Mouse (Mus musculus) Patski (cell line): ENCODE measurements around the gene Apela. TPM values are rescaled to one million over a fixed set of nuclear protein-coding genes. Genes with fewer than 3 reads are reported as not detected.

Experiments used
- ATAC-seq: fragments of 100-300 bp; one replicate; pipeline ENCODE4 v1.8.0; 2021
- CTCF ChIA-PET: fragments of 350-600 bp; sonication (Branson Sonifier 250); formaldehyde crosslinking; loops from one replicate; lab custom pipeline; 2022; ENCODE audit warnings: inconsistent platforms; lab: Charles Lee
- POLR2A ChIA-PET: fragments of 350-600 bp; sonication (Branson Sonifier 250); formaldehyde crosslinking; loops from one replicate; lab custom pipeline; 2022; ENCODE audit warnings: antibody characterized with exemption, inconsistent platforms; lab: Charles Lee
- DNase-seq: peaks from one replicate; pipeline ENCODE4 v3.0.0-alpha.2; 2011; ENCODE audit warnings: low read depth, low spot score
- H3K27me3 ChIP-seq: fragments of 371-371 bp; one replicate; pipeline ENCODE4 v1.5.1; 2021
- CTCF ChIP-seq: fragments of 100-300 bp; IDR thresholded peaks from one replicate; pipeline ENCODE4 v1.5.1; 2021
- in situ Hi-C: fragments of 300-500 bp; cut with MboI; formaldehyde crosslinking; loops from 3 replicates; pipeline ENCODE4 v1.11.1; 2018; ENCODE audit warnings: low pct_unique_long_range_greater_than_20kb, mixed read lengths
- polyA plus RNA-seq: library from polyadenylated mRNA; unstranded; gene quantifications from one replicate; pipeline ENCODE4 v1.2.3, GENCODE M21; 2021

Apela gene
- 59.2 TPM for polyA plus RNA-seq

DNA sequence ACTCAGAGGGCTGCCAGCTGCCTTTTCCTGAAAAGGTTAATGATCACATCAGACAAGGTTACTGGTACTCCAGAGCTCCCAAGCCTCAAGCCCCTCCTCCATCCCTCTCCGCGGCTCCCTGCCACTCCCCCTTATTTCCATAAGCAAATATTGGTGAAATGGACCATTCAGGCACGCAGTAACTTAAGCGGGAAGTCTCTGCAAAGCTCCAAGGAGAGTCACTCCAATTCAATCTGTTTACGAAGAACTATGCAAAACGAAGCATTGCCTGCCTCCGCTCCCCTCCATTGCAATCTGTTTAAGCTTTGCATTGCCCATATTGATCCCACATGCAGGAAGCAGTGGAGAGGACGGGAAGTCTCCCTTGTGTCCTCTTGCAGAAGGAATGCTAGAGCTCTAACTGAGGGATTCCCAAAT, at the start of gene Apela:
Apela (minus strand) TSS at position 220 of the 417 bp plus-strand sequence.
- ChIA-PET CTCF (interaction anchor here (0.9 kb wide), 1 partner anchor 310 kb away, joined by 3 read pairs; no protein-coding TSS in a partner anchor), POLR2A (no interaction called here)
- H3K27me3 ChIP-seq: no peaks in the 10 kb centered on the region
- in situ Hi-C loops: no loop called here
- ATAC-seq (peak; percentile 67), DNase-seq (no peak)
- no peak for TF ChIP-seq CTCF

DNA sequence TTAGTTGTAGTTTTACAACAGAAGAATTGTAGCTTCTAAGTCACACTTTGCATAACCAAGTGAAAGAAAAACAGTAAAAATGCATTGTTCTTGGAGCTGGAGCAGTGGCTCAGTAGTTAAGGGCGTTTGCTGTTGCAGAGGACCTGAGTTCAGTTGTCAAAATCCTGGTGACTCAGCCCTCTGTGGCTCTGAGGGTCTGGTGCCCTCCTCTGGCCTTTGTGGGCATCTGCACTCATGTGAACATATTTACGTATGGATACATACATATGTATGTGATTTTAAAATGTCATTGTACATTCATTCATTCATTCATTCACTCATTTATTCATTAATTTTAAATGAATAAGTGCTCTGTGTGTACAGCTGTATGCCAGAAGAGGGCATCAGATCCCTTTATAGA, 48.5 kb upstream of the Apela start:
- TF ChIP-seq CTCF: peak; percentile 62
- POLR2A ChIA-PET: no interaction called here
- ATAC-seq (no peak), DNase-seq (no peak)
- in situ Hi-C loops: no loop called here
- CTCF ChIA-PET: interaction anchor here (0.9 kb wide), 1 partner anchor 22 kb away, joined by 3 read pairs; no protein-coding TSS in a partner anchor
- no peaks in the 10 kb centered on the region for H3K27me3 ChIP-seq

GRCm38 (mm10) chr8:65080731-65081130, 43.6 kb upstream of the Apela start:
- in situ Hi-C loops: no loop called here
- ChIA-PET POLR2A (no interaction called here), CTCF (no interaction called here)
- DNase-seq (no peak), ATAC-seq (no peak)
- TF ChIP-seq CTCF: no peak
- H3K27me3 ChIP-seq: no peaks in the 10 kb centered on the region

DNA sequence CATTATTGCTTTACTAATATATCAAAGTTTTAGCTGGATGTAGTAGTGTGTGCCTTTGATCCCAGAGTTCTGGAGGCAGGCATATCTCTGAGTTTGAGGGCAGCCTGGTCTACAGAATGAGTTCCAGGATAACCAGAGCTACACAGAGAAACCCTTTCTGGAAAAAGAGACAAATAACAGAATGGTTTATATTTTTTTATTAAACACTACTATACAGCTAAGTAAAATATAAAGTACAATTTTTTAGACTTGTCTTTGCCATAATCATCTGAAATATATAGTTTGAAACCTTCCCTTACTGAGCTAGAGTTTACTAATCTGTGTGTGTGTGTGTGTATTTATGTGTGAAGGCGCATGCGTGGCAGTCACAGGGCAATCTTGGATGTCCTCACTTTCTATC, 37.6 kb upstream of the Apela start, which contains the start of gene Gm10663:
Gm10663 (plus strand) TSS at position 301 of the 400 bp plus-strand sequence.
- no peak for TF ChIP-seq CTCF
- no peaks in the 10 kb centered on the region for H3K27me3 ChIP-seq
- in situ Hi-C loops: no loop called here
- ChIA-PET CTCF (interaction anchor here (1.3 kb wide), 1 partner anchor 10 kb away, joined by 3 read pairs; no protein-coding TSS in a partner anchor), POLR2A (no interaction called here)
- no peak for DNase-seq
- no peak for ATAC-seq

DNA sequence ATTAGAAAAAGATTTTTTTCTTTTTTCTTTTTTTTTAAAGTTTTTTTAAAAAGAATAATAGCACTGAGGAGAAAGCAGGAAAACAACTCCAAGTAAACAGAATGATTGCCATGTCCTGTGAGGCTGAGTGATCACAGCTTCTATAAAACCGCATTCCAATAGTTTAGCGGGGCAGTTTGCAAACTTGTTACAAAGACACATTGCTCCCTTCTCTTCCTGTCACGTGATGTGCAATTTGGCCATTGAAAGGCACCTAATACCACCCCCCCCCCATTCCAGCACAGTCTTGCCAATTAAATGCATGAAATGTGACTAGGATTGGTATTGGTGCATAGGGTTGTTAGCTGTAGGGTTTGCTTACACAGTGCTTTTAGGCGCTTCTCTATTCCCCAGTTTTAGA, 33.9 kb upstream of the Apela start:
- POLR2A ChIA-PET: no interaction called here
- no peak for TF ChIP-seq CTCF
- CTCF ChIA-PET: no interaction called here

GRCm38 (mm10) chr8:65068473-65068819, 31.3 kb upstream of the Apela start:
- in situ Hi-C loops: no loop called here
- TF ChIP-seq CTCF: no peak
- ChIA-PET POLR2A (interaction anchor here (0.6 kb wide), 1 partner anchor 17 kb away, joined by 3 read pairs; no protein-coding TSS in a partner anchor), CTCF (interaction anchor here (1.1 to 1.5 kb wide), 2 partner anchors 9 to 85 kb away, joined by 3 read pairs; no protein-coding TSS in a partner anchor)
- ATAC-seq (no peak), DNase-seq (no peak)
- no peaks in the 10 kb centered on the region for H3K27me3 ChIP-seq

More for the DNA sequence above, 33.9 kb upstream of the Apela start:
- no peak for ATAC-seq
- DNase-seq: no peak
- no peaks in the 10 kb centered on the region for H3K27me3 ChIP-seq
- in situ Hi-C loops: no loop called here

DNA sequence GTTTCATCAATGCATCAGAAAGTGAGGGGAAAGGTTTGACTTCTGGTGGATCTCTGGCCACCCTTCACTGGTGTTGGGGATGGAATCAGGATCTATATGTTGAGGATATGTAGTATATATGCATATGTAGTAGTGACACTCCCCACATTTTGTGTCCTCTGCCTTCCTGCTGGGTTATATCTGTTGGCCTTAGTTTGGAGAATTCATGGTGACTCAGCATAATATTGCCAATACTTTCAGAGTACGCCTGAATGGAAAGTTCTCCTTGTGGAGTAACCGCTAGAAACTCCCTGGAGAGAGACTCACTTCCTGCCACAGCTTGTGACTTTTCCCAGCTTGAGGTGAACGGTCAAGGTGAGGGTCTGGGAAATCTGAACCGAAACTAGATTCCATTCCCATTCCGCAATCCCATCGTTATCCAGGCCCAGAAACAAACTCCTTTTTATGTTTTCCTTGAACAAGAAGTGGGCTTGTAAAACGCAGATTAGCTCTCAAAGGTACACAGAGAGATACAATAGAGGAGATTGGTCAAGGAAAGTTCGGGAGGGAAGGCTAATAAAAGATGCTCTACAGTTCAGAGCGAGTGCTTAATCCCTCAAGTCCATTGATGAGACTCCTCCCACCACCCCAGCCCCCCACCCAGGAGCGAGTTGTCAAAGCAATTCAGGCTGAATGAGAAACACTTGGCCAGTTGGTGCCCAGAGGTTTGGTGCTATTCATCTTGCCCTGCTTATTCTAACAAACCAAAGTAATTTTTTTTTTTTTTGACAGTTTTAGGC, 30.7 kb upstream of the Apela start:
- TF ChIP-seq CTCF: no peak
- no peaks in the 10 kb centered on the region for H3K27me3 ChIP-seq
- no peak for DNase-seq
- ATAC-seq: no peak
- ChIA-PET POLR2A (interaction anchor here (0.5 to 0.6 kb wide), 2 partner anchors 16 to 452 kb away, joined by 3 to 7 read pairs; no protein-coding TSS in a partner anchor), CTCF (interaction anchor here (1.1 to 1.5 kb wide), 3 partner anchors 10 to 85 kb away, joined by 3 read pairs; no protein-coding TSS in a partner anchor)
- in situ Hi-C loops: no loop called here

- in situ Hi-C loops: no loop called here
- ChIA-PET POLR2A (no interaction called here), CTCF (interaction anchor here (0.8 to 1.5 kb wide), 3 partner anchors 11 to 41 kb away, joined by 3 to 5 read pairs (median 3); no protein-coding TSS in a partner anchor)
- ATAC-seq (no peak), DNase-seq (no peak)
- H3K27me3 ChIP-seq: no peaks in the 10 kb centered on the region
- TF ChIP-seq CTCF: no peak
Measured at GRCm38 (mm10) chr8:65067031-65067430, 29.9 kb upstream of the Apela start.

DNA sequence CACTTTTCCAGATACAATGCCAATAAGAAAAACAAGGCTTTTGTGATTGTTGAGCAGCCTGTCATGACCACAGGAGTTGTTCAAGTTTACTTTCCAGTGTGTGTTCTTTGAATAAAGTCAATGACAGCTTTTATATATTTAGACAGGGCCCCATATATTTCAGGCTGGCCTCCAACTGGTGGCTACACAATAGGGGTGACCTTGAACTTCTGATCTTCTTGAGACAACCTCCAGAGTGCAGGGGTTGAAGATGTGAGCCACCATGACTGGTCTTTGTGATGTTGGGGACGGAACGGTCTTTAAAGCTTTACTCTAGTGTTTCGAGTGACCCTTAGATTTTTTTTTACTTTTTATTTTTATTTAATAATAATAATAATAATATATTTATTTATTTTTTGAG, 28.5 kb upstream of the Apela start:
- ChIA-PET POLR2A (interaction anchor here (0.6 kb wide), 1 partner anchor 38 kb away, joined by 5 read pairs; no protein-coding TSS in a partner anchor), CTCF (interaction anchor here (1.2 kb wide), 1 partner anchor 23 kb away, joined by 4 read pairs; no protein-coding TSS in a partner anchor)
- no peak for TF ChIP-seq CTCF
- in situ Hi-C loops: no loop called here
- no peak for DNase-seq
- ATAC-seq: no peak
- no peaks in the 10 kb centered on the region for H3K27me3 ChIP-seq

GRCm38 (mm10) chr8:65064071-65064470, 26.9 kb upstream of the Apela start:
- H3K27me3 ChIP-seq: no peaks in the 10 kb centered on the region
- ChIA-PET CTCF (interaction anchor here (0.6 to 2.1 kb wide), 5 partner anchors 11 to 40 kb away, joined by 3 to 6 read pairs (median 4); no protein-coding TSS in a partner anchor), POLR2A (no interaction called here)
- no peak for ATAC-seq
- TF ChIP-seq CTCF: no peak
- no peak for DNase-seq
- in situ Hi-C loops: no loop called here

- no peak for TF ChIP-seq CTCF
- no peaks in the 10 kb centered on the region for H3K27me3 ChIP-seq
- no peak for DNase-seq
- no peak for ATAC-seq
- ChIA-PET POLR2A (no interaction called here), CTCF (no interaction called here)
- in situ Hi-C loops: no loop called here
Measured at GRCm38 (mm10) chr8:65062195-65062594, 25.1 kb upstream of the Apela start.
